Mouse (Mus musculus) stomach, embryonic 15.5 days (tissue): ENCODE measurements around the gene Lrtm2. TPM values are rescaled to one million over a fixed set of nuclear protein-coding genes. Genes with fewer than 3 reads are reported as not detected.

ENCODE experiments used
- ATAC-seq: fragments of 200-750 bp; cut with Nextera tagmentation; 2 replicates; pipeline ENCODE4 v1.8.0; 2017; ENCODE audit warnings: low read depth, moderate number of reproducible peaks, moderate TSS enrichment; ENCODE audit not compliant: insufficient read depth, low FRiP score
- H3K27ac ChIP-seq: fragments of 300-500 bp; sonication (generic); 2 replicates; pipeline ENCODE4 v1.5.1; 2015; ENCODE audit warnings: mild to moderate bottlenecking, inconsistent platforms
- H3K27me3 ChIP-seq: fragments of 300-500 bp; sonication (generic); replicated peaks from 2 replicates; pipeline ENCODE4 v1.6.1; 2015; ENCODE audit warnings: inconsistent platforms
- H3K36me3 ChIP-seq: fragments of 300-500 bp; sonication (generic); 2 replicates; pipeline ENCODE4 v1.6.1; 2015; ENCODE audit warnings: inconsistent platforms
- H3K4me1 ChIP-seq: fragments of 300-500 bp; sonication (generic); 2 replicates; pipeline ENCODE4 v1.6.1; 2015; ENCODE audit warnings: inconsistent platforms
- H3K4me2 ChIP-seq: fragments of 300-500 bp; sonication (generic); 2 replicates; pipeline ENCODE4 v1.6.1; 2015; ENCODE audit warnings: mild to moderate bottlenecking, inconsistent platforms
- H3K4me3 ChIP-seq: fragments of 300-500 bp; sonication (generic); replicated peaks from 2 replicates; pipeline ENCODE4 v1.5.1; 2015; ENCODE audit warnings: inconsistent platforms
- H3K9ac ChIP-seq: fragments of 300-500 bp; sonication (generic); 2 replicates; pipeline ENCODE4 v1.6.1; 2015; ENCODE audit warnings: inconsistent platforms
- H3K9me3 ChIP-seq: fragments of 300-500 bp; sonication (generic); 2 replicates; pipeline ENCODE4 v1.6.1; 2016; ENCODE audit warnings: inconsistent platforms
- WGBS: fragments of 180-500 bp; shearing (Covaris S2); methylation state at CpG from one replicate; pipeline ENCODE4 v1.1.7; 2015; 5-methylcytosine and 5-hydroxymethylcytosine counted together
- polyA plus RNA-seq: library from polyadenylated mRNA; unstranded; fragments of >200 nt; fragmentation: Nextera tagmentation; extraction: Ambion mirVana; gene quantifications from 2 replicates; pipeline ENCODE4 v1.2.1, GENCODE M21; 2015

Lrtm2 gene
- polyA plus RNA-seq, 1 experiment from 2014 or later: 0.36 TPM

- Histone ChIP-seq H3K27me3 (peaks cover 36% of the 10 kb centered on the region), H3K4me2 (no peak overlapping the region), H3K9me3 (no peaks in the 10 kb centered on the region), H3K4me3 (no peak overlapping the region), H3K36me3 (no peaks in the 10 kb centered on the region), H3K4me1 (peaks cover 16% of the 10 kb centered on the region; the same call in 1 of the 2 replicates), H3K27ac (no peak overlapping the region), H3K9ac (no peak overlapping the region)
- peak; percentile 62; the same call in 1 of the 2 replicates for ATAC-seq
- 8% methylated on average over 3 of the region's 3 CpGs for WGBS
Measured at GRCm38 (mm10) chr6:119333202-119333601, 2.6 kb upstream of the Lrtm2 start.

- no peak overlapping the region for H3K27ac ChIP-seq
- peaks cover 16% of the 10 kb centered on the region; the same call in 1 of the 2 replicates for H3K4me1 ChIP-seq
- WGBS: 12% methylated on average over 1 of the region's 1 CpGs
- no peak overlapping the region for H3K4me3 ChIP-seq
- H3K36me3 ChIP-seq: no peaks in the 10 kb centered on the region
- no peaks in the 10 kb centered on the region for H3K9me3 ChIP-seq
- ATAC-seq: no peak
- peaks cover 39% of the 10 kb centered on the region for H3K27me3 ChIP-seq
- H3K9ac ChIP-seq: no peak overlapping the region
- no peak overlapping the region for H3K4me2 ChIP-seq
Measured at GRCm38 (mm10) chr6:119332111-119332510, 1.5 kb upstream of the Lrtm2 start.

GRCm38 (mm10) chr6:119329936-119330335, 630 bp downstream of the Lrtm2 start:
- H3K4me1 ChIP-seq: peaks cover 16% of the 10 kb centered on the region; the same call in 1 of the 2 replicates
- H3K27ac ChIP-seq: no peak overlapping the region
- WGBS: 14% methylated on average over 6 of the region's 6 CpGs
- no peak overlapping the region for H3K9ac ChIP-seq
- peaks cover 39% of the 10 kb centered on the region for H3K27me3 ChIP-seq
- no peak overlapping the region for H3K4me3 ChIP-seq
- no peak for ATAC-seq
- H3K9me3 ChIP-seq: no peaks in the 10 kb centered on the region
- H3K36me3 ChIP-seq: no peaks in the 10 kb centered on the region
- H3K4me2 ChIP-seq: peak overlapping the region; percentile 56

GRCm38 (mm10) chr6:119329215-119329714, 1.3 kb downstream of the Lrtm2 start:
- no peak; the same call in 1 of the 2 replicates for ATAC-seq
- peaks cover 16% of the 10 kb centered on the region; the same call in 1 of the 2 replicates for H3K4me1 ChIP-seq
- H3K27me3 ChIP-seq: peaks cover 39% of the 10 kb centered on the region
- no peak overlapping the region for H3K27ac ChIP-seq
- H3K9me3 ChIP-seq: no peaks in the 10 kb centered on the region
- H3K4me3 ChIP-seq: no peak overlapping the region
- WGBS: 2% methylated on average over 8 of the region's 8 CpGs
- H3K4me2 ChIP-seq: no peak overlapping the region
- H3K9ac ChIP-seq: no peak overlapping the region
- no peaks in the 10 kb centered on the region for H3K36me3 ChIP-seq

- Histone ChIP-seq H3K9ac (no peak overlapping the region), H3K9me3 (no peaks in the 10 kb centered on the region), H3K4me1 (peaks cover 16% of the 10 kb centered on the region; the same call in 1 of the 2 replicates), H3K36me3 (no peaks in the 10 kb centered on the region), H3K4me2 (no peak overlapping the region), H3K27ac (no peak overlapping the region), H3K27me3 (peaks cover 39% of the 10 kb centered on the region), H3K4me3 (no peak overlapping the region)
- 9% methylated on average over 11 of the region's 11 CpGs for WGBS
- ATAC-seq: no peak
Measured at GRCm38 (mm10) chr6:119328521-119329115, 1.9 kb downstream of the Lrtm2 start.

- H3K9ac ChIP-seq: no peak overlapping the region
- no peaks in the 10 kb centered on the region for H3K36me3 ChIP-seq
- 23% methylated on average over 7 of the region's 7 CpGs for WGBS
- H3K4me1 ChIP-seq: peaks cover 12% of the 10 kb centered on the region; the same call in 1 of the 2 replicates
- no peak overlapping the region for H3K4me2 ChIP-seq
- no peak overlapping the region for H3K27ac ChIP-seq
- no peak for ATAC-seq
- peaks cover 33% of the 10 kb centered on the region for H3K27me3 ChIP-seq
- no peaks in the 10 kb centered on the region for H3K9me3 ChIP-seq
- H3K4me3 ChIP-seq: no peak overlapping the region
Measured at GRCm38 (mm10) chr6:119326541-119326940, 4.0 kb downstream of the Lrtm2 start.

- WGBS: 72% methylated on average over 6 of the region's 6 CpGs
- ATAC-seq: no peak
- Histone ChIP-seq H3K4me2 (no peak overlapping the region), H3K36me3 (no peaks in the 10 kb centered on the region), H3K4me3 (no peak overlapping the region), H3K27me3 (peaks cover 28% of the 10 kb centered on the region), H3K9ac (no peak overlapping the region), H3K9me3 (no peaks in the 10 kb centered on the region), H3K27ac (no peak overlapping the region), H3K4me1 (peaks cover 12% of the 10 kb centered on the region; the same call in 1 of the 2 replicates)
Measured at GRCm38 (mm10) chr6:119325978-119326377, 4.6 kb downstream of the Lrtm2 start.

- Histone ChIP-seq H3K4me2 (no peak overlapping the region), H3K4me1 (0 out of 2 replicates have a peak, but pooled peaks cover 4% of the 10 kb centered on the region), H3K9me3 (no peaks in the 10 kb centered on the region), H3K36me3 (no peaks in the 10 kb centered on the region), H3K4me3 (no peak overlapping the region), H3K27ac (no peak overlapping the region), H3K27me3 (peaks cover 16% of the 10 kb centered on the region), H3K9ac (no peak overlapping the region)
- no peak for ATAC-seq
- WGBS: 63% methylated on average over 10 of the region's 10 CpGs
Measured at GRCm38 (mm10) chr6:119324776-119325175, 5.8 kb downstream of the Lrtm2 start.

GRCm38 (mm10) chr6:119321752-119322151, 8.8 kb downstream of the Lrtm2 start:
- Histone ChIP-seq H3K36me3 (no peaks in the 10 kb centered on the region), H3K4me1 (no peaks in the 10 kb centered on the region), H3K27ac (no peak overlapping the region), H3K9ac (no peak overlapping the region), H3K4me3 (no peak overlapping the region), H3K27me3 (no peaks in the 10 kb centered on the region; the same call in 1 of the 2 replicates), H3K4me2 (no peak overlapping the region), H3K9me3 (no peaks in the 10 kb centered on the region)
- 76% methylated on average over 7 of the region's 7 CpGs for WGBS
- no peak for ATAC-seq

- ATAC-seq: no peak
- no peaks in the 10 kb centered on the region for H3K4me1 ChIP-seq
- H3K27ac ChIP-seq: no peak overlapping the region
Measured at GRCm38 (mm10) chr6:119320481-119320880, 10.1 kb downstream of the Lrtm2 start.

GRCm38 (mm10) chr6:119319358-119319757, 11.2 kb downstream of the Lrtm2 start:
- Histone ChIP-seq H3K4me3 (no peak overlapping the region), H3K27me3 (no peaks in the 10 kb centered on the region), H3K4me2 (no peak overlapping the region), H3K36me3 (no peaks in the 10 kb centered on the region), H3K27ac (no peak overlapping the region), H3K9me3 (no peaks in the 10 kb centered on the region), H3K9ac (no peak overlapping the region), H3K4me1 (no peaks in the 10 kb centered on the region)
- no peak for ATAC-seq
- WGBS: 79% methylated on average over 2 of the region's 2 CpGs

More at GRCm38 (mm10) chr6:119320481-119320880, 10.1 kb downstream of the Lrtm2 start:
- Histone ChIP-seq H3K4me3 (no peak overlapping the region), H3K36me3 (no peaks in the 10 kb centered on the region), H3K4me2 (no peak overlapping the region), H3K27me3 (no peaks in the 10 kb centered on the region), H3K9me3 (no peaks in the 10 kb centered on the region), H3K9ac (no peak overlapping the region)
- 26% methylated on average over 16 of the region's 16 CpGs for WGBS

- Histone ChIP-seq H3K4me1 (no peaks in the 10 kb centered on the region), H3K27me3 (no peaks in the 10 kb centered on the region), H3K36me3 (no peaks in the 10 kb centered on the region), H3K4me2 (no peak overlapping the region), H3K4me3 (no peak overlapping the region), H3K9me3 (no peaks in the 10 kb centered on the region), H3K9ac (no peak overlapping the region), H3K27ac (no peak overlapping the region)
- 84% methylated on average over 9 of the region's 9 CpGs for WGBS
- no peak for ATAC-seq
Measured at GRCm38 (mm10) chr6:119318732-119319131, 11.8 kb downstream of the Lrtm2 start.
